Mouse (Mus musculus) retina, postnatal 1 day (tissue): ENCODE measurements around the gene Xrcc4.

Source experiments
- DNase-seq: peaks from one replicate; pipeline ENCODE4 v3.0.0-alpha.2; 2012

The Xrcc4 gene

GRCm38 (mm10) chr13:89918814-89919481 lies 170.5 kb downstream of the Xrcc4 start:
- no peak for DNase-seq

- no peak for DNase-seq
Measured at GRCm38 (mm10) chr13:89914332-89914731, 175.1 kb downstream of the Xrcc4 start.

GRCm38 (mm10) chr13:89913891-89914290 lies 175.5 kb downstream of the Xrcc4 start:
- DNase-seq, result no peak

GRCm38 (mm10) chr13:89906120-89906519 lies 183.3 kb downstream of the Xrcc4 start:
- DNase-seq, result no peak

- no peak for DNase-seq
Measured at GRCm38 (mm10) chr13:89899066-89899465, 190.3 kb downstream of the Xrcc4 start.

GRCm38 (mm10) chr13:89892140-89892539 lies 197.3 kb downstream of the Xrcc4 start:
- no peak for DNase-seq

- no peak for DNase-seq
Measured at GRCm38 (mm10) chr13:89890159-89890558, 199.2 kb downstream of the Xrcc4 start.

- DNase-seq, result peak; percentile 3
Measured at GRCm38 (mm10) chr13:89889074-89889473, 200.3 kb downstream of the Xrcc4 start.

- no peak for DNase-seq
Measured at GRCm38 (mm10) chr13:89883523-89883922, 205.9 kb downstream of the Xrcc4 start.

GRCm38 (mm10) chr13:89881281-89881680 lies 208.1 kb downstream of the Xrcc4 start:
- DNase-seq, result peak; percentile 88

GRCm38 (mm10) chr13:89878832-89879468 lies 210.5 kb downstream of the Xrcc4 start:
- DNase-seq, result no peak

GRCm38 (mm10) chr13:89875499-89875898 lies 213.9 kb downstream of the Xrcc4 start:
- DNase-seq, result no peak

GRCm38 (mm10) chr13:89872725-89873124 lies 216.7 kb downstream of the Xrcc4 start:
- no peak for DNase-seq

- no peak for DNase-seq
Measured at GRCm38 (mm10) chr13:89854139-89854538, 235.3 kb downstream of the Xrcc4 start.

- no peak for DNase-seq
Measured at GRCm38 (mm10) chr13:89850746-89851145, 238.7 kb downstream of the Xrcc4 start.

- DNase-seq, result no peak
Measured at GRCm38 (mm10) chr13:89849955-89850354, 239.5 kb downstream of the Xrcc4 start.

GRCm38 (mm10) chr13:89838635-89839034 lies 250.8 kb downstream of the Xrcc4 start:
- DNase-seq, result no peak

- DNase-seq, result no peak
Measured at GRCm38 (mm10) chr13:89834485-89834884, 254.9 kb downstream of the Xrcc4 start.

- DNase-seq, result no peak
Measured at GRCm38 (mm10) chr13:89833053-89833670, 256.2 kb downstream of the Xrcc4 start.

- DNase-seq, result no peak
Measured at GRCm38 (mm10) chr13:89828429-89828970, 260.9 kb downstream of the Xrcc4 start.

- no peak for DNase-seq
Measured at GRCm38 (mm10) chr13:89827838-89828237, 261.6 kb downstream of the Xrcc4 start.

GRCm38 (mm10) chr13:89814543-89814942 lies 274.9 kb downstream of the Xrcc4 start:
- DNase-seq, result peak; percentile 39

GRCm38 (mm10) chr13:89812169-89812568 lies 277.2 kb downstream of the Xrcc4 start:
- no peak for DNase-seq

GRCm38 (mm10) chr13:89809024-89809423 lies 280.4 kb downstream of the Xrcc4 start:
- DNase-seq, result no peak
